Mouse (Mus musculus): ENCODE measurements around the gene Creb3l1.

GRCm38 (mm10) chr2:91984439-91984838 lies 39.9 kb downstream of the Creb3l1 start:
- TF ChIP-seq CTCF (IDR thresholded peaks at IDR 0.05; ENCODE audit: low read depth) (no peak), EP300 (IDR thresholded peaks at IDR 0.05; ENCODE audit: low read depth) (no peak)

All from liver, postnatal 0 days (tissue).